Mouse (Mus musculus) forebrain, embryonic 15.5 days (tissue): Measurements from ENCODE around the gene Iqca. TPM values are rescaled to one million over a fixed set of nuclear protein-coding genes. Genes with fewer than 3 reads are reported as not detected.

Source experiments
- ATAC-seq: fragments of 200-750 bp; cut with Nextera tagmentation; replicated peaks from 2 replicates; pipeline ENCODE4 v1.8.0; 2017; ENCODE audit warnings: mild to moderate bottlenecking, moderate TSS enrichment, moderate library complexity
- H3K27ac ChIP-seq: fragments of 300-500 bp; sonication (generic); replicated peaks from 2 replicates; pipeline ENCODE4 v1.5.1; 2015; ENCODE audit warnings: mild to moderate bottlenecking, inconsistent platforms
- H3K27me3 ChIP-seq: fragments of 300-500 bp; sonication (generic); 2 replicates; pipeline ENCODE4 v1.6.1; 2015; ENCODE audit warnings: inconsistent platforms
- H3K36me3 ChIP-seq: fragments of 300-500 bp; sonication (generic); 2 replicates; pipeline ENCODE4 v1.6.1; 2015; ENCODE audit warnings: mild to moderate bottlenecking, inconsistent platforms
- H3K4me1 ChIP-seq: fragments of 300-500 bp; sonication (generic); 2 replicates; pipeline ENCODE4 v1.6.1; 2015; ENCODE audit warnings: inconsistent platforms
- H3K4me2 ChIP-seq: fragments of 300-500 bp; sonication (generic); replicated peaks from 2 replicates; pipeline ENCODE4 v1.6.1; 2015; ENCODE audit warnings: mild to moderate bottlenecking, inconsistent platforms
- H3K4me3 ChIP-seq: fragments of 300-500 bp; sonication (generic); 2 replicates; pipeline ENCODE4 v1.5.1; 2015; ENCODE audit warnings: mild to moderate bottlenecking, inconsistent platforms
- H3K9ac ChIP-seq: fragments of 300-500 bp; sonication (generic); replicated peaks from 2 replicates; pipeline ENCODE4 v1.6.1; 2015; ENCODE audit warnings: mild to moderate bottlenecking, inconsistent platforms
- H3K9me3 ChIP-seq: fragments of 300-500 bp; sonication (generic); 2 replicates; pipeline ENCODE4 v1.6.1; 2016; ENCODE audit warnings: inconsistent platforms
- WGBS: fragments of 180-500 bp; shearing (Covaris S2); methylation state at CpG from one replicate; pipeline ENCODE4 v1.1.7; 2015; ENCODE audit warnings: mixed read lengths; 5-methylcytosine and 5-hydroxymethylcytosine counted together
- polyA plus RNA-seq: library from polyadenylated mRNA; unstranded; fragments of >200 nt; fragmentation: Nextera tagmentation; extraction: Ambion mirVana; gene quantifications from 2 replicates; pipeline ENCODE4 v1.2.1, GENCODE M21; 2015

The Iqca gene
- polyA plus RNA-seq, 1 experiment from 2014 or later = 1.3 TPM

DNA sequence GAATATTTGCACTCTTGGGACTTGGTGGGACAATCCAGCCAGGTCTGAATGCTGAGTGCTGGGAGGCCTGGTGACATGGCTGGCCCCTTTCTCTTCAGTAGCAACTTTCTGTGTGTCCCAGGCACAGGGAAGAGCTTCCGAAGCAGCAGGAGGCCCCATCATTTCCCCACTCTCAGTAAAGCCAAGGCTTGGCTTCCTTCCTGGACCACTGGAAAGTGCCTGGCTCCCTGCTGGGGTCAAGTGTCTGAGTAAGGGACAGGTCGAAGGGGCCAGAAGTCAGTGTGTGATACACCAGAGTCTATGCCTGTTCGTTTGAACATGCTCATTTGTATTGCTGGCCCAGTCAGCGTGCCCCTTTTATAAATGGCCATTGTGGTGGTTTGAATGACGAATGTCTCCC, 152.2 kb downstream of the Iqca start:
- Histone ChIP-seq H3K27me3 (no peaks in the 10 kb centered on the region), H3K4me3 (no peak overlapping the region), H3K4me1 (no peaks in the 10 kb centered on the region), H3K9ac (no peak overlapping the region), H3K27ac (no peak overlapping the region), H3K4me2 (no peak overlapping the region), H3K9me3 (no peaks in the 10 kb centered on the region), H3K36me3 (no peaks in the 10 kb centered on the region)
- ATAC-seq = no peak
- 29% methylated on average over 5 of the region's 5 CpGs for WGBS

DNA sequence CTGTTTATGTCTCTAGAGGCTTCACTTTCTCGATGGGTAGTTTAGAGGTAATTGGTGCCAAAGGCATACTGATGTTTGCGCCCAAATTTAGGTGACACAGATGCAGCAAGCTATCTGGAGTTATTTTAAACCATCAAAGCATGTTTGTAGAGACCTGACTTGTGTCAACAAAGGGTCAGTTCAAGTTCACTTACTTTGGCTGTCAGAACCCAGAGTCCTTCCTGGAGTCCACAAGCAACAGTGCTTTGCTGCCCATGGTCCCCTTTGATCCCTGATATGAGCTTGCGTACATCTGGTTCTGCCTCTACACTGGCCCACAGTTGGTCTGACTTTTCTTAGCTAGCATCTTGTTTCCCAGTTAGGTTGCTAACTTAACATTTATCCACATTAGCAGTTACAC, 153.3 kb downstream of the Iqca start:
- Histone ChIP-seq H3K9me3 (no peaks in the 10 kb centered on the region), H3K27ac (no peak overlapping the region), H3K36me3 (no peaks in the 10 kb centered on the region), H3K4me3 (no peak overlapping the region), H3K27me3 (peaks cover 8% of the 10 kb centered on the region; the same call in 1 of the 2 replicates), H3K4me1 (no peaks in the 10 kb centered on the region), H3K9ac (no peak overlapping the region), H3K4me2 (no peak overlapping the region)
- ATAC-seq = no peak
- 83% methylated on average over 3 of the region's 3 CpGs for WGBS

DNA sequence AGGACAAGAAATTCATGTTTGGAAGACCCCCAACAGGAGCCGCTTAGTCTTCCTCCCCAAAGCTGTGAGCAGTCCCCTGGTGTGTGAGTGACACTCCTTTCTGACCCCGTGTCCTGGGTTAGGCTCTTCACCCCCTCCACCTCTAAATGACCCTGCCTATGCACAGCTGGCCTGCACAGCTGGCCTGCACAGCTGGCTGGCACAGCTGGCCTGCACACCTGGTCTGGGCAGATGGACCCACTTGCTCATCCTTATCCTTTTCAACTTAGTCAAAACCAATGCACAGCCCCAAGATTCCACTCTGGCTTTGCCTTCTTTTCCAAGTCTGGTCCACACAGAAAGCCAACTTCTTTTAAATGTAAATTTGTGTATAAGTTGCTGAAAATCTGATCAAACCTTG, 154.5 kb downstream of the Iqca start:
- no peak overlapping the region for H3K27ac ChIP-seq
- H3K27me3 ChIP-seq = peaks cover 17% of the 10 kb centered on the region; the same call in 1 of the 2 replicates
- no peak overlapping the region for H3K9ac ChIP-seq
- no peaks in the 10 kb centered on the region for H3K36me3 ChIP-seq
- no peak for ATAC-seq
- H3K9me3 ChIP-seq = no peaks in the 10 kb centered on the region
- H3K4me2 ChIP-seq = no peak overlapping the region
- no peaks in the 10 kb centered on the region for H3K4me1 ChIP-seq
- 58% methylated on average over 2 of the region's 2 CpGs for WGBS
- H3K4me3 ChIP-seq = no peak overlapping the region

DNA sequence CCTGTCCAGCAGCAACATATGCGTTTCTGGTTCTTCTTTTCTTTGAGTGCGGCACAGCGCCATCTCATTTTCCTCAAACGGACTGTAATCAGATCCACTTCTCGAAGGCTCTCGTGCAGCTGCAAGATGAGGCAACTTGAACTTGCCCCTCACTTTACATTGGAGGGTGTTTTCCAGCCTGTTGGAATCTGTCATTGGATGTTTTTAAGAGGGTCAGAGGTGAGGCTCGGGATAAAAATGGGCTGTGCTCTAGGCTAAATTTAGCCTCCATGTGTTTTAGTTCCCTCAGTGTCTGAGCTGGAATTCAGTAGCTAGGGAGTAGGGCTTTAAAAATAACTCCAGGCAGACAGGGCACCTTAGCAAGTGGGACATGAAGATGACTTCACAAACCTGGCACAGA, 155.1 kb downstream of the Iqca start:
- Histone ChIP-seq H3K9me3 (no peaks in the 10 kb centered on the region), H3K9ac (no peak overlapping the region), H3K36me3 (no peaks in the 10 kb centered on the region), H3K27ac (no peak overlapping the region), H3K27me3 (peaks cover 24% of the 10 kb centered on the region), H3K4me2 (no peak overlapping the region), H3K4me1 (no peaks in the 10 kb centered on the region), H3K4me3 (no peak overlapping the region)
- WGBS = 66% methylated on average over 7 of the region's 7 CpGs
- ATAC-seq = no peak

DNA sequence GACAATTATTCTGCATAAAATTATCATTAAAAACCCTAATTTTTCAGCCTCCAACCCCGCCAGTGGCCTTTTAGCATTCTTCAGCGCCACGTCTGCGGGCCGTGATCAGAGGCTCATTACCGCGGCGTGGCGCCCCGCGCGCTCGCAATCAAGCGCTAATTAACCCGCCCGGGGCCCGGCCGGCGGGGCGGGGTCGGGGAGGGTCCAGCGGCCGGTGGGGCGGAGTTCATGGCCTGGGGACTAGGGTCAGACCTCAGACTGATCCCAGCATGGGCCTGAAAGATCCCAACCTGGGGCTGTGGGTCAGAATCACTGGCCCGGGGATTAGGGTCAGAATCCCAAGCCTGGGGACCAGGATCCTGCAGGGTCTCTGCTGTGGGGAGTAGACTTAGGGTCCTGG, 160.9 kb downstream of the Iqca start:
- under 1% methylated on average over 25 of the region's 25 CpGs for WGBS
- peaks cover 50% of the 10 kb centered on the region for H3K27me3 ChIP-seq
- no peak overlapping the region for H3K27ac ChIP-seq
- no peak for ATAC-seq
- peak overlapping the region; percentile 24; the same call in 1 of the 2 replicates for H3K4me2 ChIP-seq
- H3K36me3 ChIP-seq = no peaks in the 10 kb centered on the region
- H3K4me3 ChIP-seq = 0 out of 2 replicates have a peak overlapping the region, but pooled peaks have one; percentile 5
- no peaks in the 10 kb centered on the region for H3K9me3 ChIP-seq
- no peak overlapping the region for H3K9ac ChIP-seq
- H3K4me1 ChIP-seq = peaks cover 4% of the 10 kb centered on the region

Other genes starting within 250 kb of the Iqca start
- 9.3 and 15.0 TPM in 2 replicates for gene Gbx2, start 222.2 kb downstream of the Iqca start, polyA plus RNA-seq
- gene Asb18, start 138.7 kb downstream of the Iqca start, polyA plus RNA-seq = 0.19 and 0.31 TPM in 2 replicates
- 23.7 and 23.8 TPM in 2 replicates for gene Ackr3, start 50.6 kb upstream of the Iqca start, polyA plus RNA-seq